Mouse (Mus musculus) left cerebral cortex, postnatal 36 days (tissue): ENCODE measurements around the gene Teddm1a. TPM values are rescaled to one million over a fixed set of nuclear protein-coding genes. Genes with fewer than 3 reads are reported as not detected.

ENCODE experiments used
- DNase-seq, 2 experiments: peaks; one replicate each; pipeline ENCODE4 v3.0.0; 2021 to 2022; ENCODE audit warnings: low spot score in 2 of 2, mixed read lengths in 1 of 2
- intact Hi-C: fragments of 180-260 bp; cut with DNase I; formaldehyde crosslinking; loops from one replicate; pipeline ENCODE4 v1.15.1; 2025
- total RNA-seq, 2 experiments: library from RNA; stranded (reverse); gene quantifications; 2 replicates each; pipeline ENCODE4 v1.2.3; 2021

The Teddm1a gene
- total RNA-seq, 2 experiments from 2014 or later = not detected

DNA sequence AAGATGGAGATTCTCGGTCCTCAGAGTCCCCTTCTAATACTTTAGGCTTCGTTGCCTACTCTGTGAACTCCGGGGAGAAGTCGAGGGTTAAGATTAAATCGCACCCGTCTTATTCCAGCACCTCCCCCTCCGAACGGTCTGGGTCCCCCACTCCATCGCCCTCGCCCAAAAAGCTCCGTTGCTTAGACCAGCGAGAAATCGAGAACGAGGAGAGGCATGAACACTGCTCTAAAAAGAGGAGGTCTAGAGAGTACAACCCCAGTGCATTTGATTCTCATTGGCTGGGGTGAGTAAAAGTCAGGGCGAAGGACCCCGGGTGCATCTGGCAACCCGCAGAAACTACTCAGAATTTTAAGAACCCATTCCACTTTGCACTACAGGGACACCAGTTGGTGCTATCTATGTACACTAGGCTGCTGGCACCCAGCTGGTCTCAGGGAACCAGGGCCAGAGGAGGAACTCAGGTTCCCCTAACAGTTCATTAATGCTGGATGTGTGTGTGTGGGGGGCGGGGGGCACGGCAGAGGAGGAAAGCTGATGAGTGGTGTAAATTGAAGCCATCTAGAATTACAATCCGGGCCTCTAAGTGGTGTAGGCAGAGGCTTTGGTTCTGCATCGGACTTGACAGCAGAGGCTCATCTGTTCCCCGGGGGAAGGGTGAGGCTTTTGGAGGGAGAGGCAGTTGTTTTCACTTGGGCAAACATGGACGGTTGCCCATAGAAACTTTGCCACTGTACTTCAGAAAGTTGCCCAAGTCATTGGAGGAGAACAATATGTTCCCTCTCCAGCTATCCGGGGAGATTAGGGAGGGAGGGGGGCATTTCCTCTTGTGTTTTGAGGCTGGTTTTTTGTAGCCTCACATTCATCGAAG lies 9.6 kb downstream of the Teddm1a start:
- DNase-seq = no peak
- intact Hi-C loops = no loop called here

DNA sequence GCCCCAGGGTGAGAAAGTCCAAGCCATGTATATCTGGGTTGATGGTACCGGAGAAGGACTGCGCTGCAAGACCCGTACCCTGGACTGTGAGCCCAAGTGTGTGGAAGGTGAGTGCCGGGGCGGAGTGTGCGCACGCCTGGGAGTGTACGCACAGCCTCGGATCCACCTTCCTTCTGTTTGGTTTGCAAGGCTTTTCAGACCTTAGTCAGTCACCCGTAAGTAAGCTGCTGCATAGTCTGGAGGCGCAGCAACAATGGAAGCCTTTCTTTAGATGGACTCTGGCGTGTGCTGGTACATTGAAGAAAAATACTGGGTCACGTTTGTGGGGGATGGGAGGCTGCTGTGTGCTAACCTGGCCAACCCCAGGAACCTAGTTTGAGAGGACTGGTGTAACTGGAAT lies 11.5 kb downstream of the Teddm1a start:
- intact Hi-C loops = no loop called here
- no peak for DNase-seq

DNA sequence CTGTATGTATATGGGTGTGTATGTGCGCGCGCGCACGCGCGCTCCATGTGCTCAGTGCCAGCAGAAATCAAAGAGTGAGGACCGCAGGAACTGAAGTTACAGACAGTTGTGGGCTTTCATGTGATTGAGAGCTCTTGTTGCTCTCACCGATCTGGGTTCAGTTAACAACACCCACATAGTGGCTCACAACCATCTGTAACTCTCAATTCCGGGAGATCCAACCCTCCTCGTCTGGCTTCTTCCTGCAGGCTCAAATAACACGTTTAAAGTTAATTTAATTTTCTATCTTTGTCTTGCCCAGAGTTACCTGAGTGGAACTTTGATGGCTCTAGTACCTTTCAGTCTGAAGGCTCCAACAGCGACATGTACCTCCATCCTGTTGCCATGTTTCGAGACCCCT lies 12.7 kb downstream of the Teddm1a start:
- DNase-seq = no peak
- intact Hi-C loops = no loop called here

DNA sequence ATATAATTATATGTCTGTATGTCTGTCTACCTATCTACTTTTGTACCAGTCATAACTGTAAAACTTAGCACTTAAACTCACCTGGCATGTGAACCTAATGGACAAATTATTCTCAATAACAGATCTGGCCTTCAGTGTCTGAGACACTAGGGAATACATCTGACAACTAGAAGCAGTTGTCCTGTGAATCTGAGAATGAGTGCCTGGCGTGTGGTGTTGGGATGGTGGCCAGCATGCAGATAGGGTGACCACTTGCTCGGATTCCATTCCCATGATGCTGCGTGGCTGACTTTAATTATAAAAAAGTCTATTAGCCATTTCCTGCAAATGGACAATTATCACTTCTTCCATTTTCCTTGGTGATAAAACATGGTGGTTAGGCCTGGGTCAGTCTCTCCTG lies 14.3 kb downstream of the Teddm1a start:
- no peak for DNase-seq

DNA sequence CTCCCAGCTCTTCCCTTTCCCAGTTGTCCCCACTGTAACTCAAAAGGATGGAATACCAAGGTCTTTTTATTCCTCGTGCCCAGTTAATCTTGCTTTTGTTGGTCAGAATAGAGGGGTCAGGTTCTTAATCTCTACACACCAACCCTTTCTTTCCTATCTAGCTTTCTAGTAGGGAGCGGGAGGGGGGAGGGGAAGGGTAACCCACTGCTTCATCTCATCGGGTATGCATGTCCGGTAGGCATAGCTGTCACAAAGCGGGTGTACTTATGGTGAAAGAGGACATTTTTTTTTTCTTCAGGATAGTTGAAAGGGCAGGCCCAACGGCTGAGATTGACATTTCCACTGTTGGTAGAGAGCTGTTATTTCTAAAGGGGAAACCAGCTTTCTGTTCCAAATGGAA lies 16.7 kb downstream of the Teddm1a start:
- DNase-seq = no peak
- intact Hi-C loops = no loop called here

More for the DNA sequence above, 14.3 kb downstream of the Teddm1a start:
- intact Hi-C loops = no loop called here

DNA sequence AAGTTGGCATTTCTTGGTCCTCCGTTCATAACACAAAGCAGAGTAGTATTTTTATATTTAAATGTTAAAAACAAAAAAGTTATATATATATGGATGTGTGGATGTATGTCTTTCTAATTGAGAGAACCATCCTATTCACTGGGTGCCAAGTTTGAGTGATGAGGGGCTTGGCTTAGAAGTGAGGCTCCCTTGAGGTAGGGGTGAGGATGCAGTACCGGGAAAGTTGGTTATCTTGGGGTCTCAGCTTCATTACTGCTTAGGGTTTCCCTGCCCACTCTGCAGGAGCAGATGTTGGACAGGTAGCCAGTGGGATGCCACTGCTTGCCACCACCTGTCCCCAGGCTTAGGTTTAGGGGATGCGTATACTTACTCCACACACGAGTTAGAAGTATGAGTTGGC lies 17.2 kb downstream of the Teddm1a start:
- intact Hi-C loops = no loop called here

DNA sequence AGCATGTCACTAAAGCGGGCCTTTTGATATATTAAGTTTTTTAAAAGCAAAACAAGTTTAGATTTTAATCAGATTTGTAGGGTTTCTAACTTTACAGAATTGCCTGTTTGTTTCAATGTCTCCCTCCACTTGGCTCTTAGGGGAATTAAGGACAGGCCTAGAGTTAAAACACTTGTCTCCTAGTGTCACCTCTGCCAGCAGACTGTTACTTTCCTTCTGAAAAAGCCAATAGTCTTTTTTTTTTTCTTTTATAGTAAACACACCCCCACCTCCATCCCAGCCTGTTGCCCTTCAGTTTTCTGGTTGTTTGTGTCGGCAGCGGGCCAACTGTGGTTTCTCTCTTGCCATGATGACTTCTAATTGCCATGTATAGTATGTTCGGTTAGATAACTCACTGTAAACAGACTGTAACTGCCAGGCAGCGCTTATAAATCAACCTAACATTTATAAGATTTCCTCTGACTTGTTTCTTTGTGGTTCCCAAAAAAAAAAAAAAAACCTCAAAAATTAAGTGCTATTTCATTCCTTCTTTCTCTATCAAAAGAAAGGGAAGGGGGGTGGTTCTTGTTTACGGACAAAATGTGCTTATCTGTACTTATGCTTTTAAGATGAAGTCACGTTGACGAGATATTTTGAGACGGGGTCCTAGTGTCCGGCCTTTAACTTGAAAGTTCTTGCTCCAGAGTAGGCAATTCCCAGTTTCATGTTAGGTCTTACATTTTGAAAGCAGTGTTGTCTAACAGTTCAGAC lies 17.8 kb downstream of the Teddm1a start:
- intact Hi-C loops = no loop called here
- DNase-seq = no peak

More for the DNA sequence above, 17.2 kb downstream of the Teddm1a start:
- no peak for DNase-seq

DNA sequence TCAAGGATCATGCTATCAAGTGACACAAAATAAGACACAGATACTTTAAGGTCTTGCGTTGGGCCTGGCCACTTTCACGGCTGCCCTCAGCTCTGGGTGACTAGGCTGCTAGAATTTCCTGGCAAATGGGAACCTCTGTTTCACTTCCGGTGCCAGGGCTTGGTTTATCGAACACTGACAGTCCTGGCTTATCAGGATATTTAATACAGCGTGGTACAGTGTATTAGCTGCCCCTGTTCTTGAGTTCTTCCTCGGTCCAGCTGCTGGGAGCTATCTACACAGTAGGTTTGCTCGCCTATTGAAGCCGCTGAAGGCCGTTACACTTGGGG lies 18.4 kb downstream of the Teddm1a start:
- DNase-seq = no peak
- intact Hi-C loops = no loop called here

DNA sequence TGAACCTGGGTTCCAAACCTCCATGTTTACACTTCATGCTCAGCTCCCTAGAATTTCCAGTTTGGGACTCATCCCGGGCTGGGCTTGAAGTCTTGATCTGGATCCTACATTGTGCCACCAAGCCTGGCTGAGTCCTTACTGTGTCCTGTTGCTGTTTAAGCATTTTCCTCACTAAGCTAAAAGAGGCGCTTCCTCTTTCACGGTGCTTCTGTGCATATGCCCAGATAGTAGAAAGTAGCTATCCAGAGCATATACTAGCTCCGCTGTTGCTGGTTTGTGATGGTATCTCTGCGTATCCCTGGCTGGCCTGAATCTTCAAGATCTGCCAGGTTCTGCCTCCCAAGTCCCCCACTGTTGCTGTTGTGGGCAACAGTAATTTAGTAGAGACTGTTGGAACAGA lies 18.9 kb downstream of the Teddm1a start:
- no peak for DNase-seq
- intact Hi-C loops = no loop called here

DNA sequence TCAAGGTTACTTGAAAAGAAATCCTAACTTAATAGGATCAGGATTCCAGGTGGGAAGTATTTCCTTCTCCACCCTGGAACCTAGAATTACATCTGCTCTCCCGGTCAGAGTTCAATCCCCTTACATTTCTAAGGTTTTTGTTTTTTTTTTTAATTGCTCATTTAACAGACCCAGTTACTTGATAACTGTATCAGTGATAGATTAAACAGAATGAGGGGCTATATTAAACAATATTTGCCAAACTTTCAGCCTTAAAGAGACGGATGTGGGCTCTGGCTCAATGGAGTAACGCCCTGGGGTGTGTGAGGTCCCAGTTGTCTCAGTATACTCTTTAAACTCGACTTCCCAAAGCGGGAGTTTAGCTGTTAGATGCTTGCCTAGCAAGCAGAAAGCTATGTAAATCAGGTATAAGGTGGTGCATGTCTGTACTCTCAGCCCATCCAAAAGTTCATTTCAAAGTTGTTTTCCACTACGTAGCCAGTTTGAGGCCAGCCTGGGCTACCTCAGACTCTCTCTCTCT lies 19.8 kb downstream of the Teddm1a start:
- DNase-seq = no peak
- intact Hi-C loops = no loop called here

DNA sequence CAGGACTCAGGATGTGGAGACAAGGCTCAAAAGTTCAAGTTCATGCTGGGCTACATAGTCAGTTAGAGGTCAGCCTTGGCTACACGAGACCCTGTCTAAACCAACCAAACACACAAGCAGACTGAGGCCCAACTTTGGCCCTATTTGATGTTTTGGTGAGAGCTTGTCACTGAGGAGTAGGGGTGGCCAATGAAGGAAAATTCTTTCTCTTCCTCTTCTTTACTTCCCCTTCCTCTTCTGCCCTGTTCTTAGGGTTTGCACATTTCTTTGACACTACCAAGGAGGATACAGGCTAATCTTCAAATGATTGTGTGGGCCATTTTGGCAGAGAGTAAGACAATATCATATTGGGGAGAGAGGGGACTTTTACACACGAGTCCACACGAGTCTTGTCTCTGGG lies 22.3 kb downstream of the Teddm1a start:
- no peak for DNase-seq
- intact Hi-C loops = no loop called here

DNA sequence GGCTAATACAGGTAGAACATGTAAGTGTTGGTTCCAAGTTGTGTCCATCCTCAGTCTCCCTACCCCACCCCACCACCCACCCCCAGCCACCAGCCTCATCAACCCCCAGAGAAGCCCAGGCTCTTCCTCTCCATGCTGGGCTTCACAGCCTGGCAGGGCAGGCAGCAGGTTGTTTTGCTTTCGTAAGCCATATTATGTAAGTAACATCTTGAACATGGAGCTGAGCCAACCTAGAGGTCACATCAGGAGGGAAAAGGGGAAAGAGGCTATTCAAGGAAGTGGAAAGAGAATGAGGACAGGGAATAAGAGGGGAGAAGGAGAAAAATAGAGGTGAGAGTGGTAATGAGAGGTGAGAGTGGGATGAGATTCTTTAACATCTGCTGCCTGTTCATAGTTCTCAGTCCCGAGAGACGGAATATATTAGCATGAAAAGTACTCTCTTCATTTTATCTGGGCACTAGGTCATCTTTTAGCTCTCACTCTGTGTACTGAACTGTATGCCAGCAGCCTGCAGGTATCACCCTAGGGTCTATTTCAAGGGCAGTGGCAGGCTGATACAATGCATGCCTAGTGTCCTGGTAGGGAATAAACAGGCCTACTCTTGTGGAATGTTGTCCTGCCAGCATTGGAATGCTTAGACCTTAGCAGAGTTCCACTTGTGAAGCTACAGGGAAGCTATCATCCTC lies 27.1 kb downstream of the Teddm1a start:
- DNase-seq = no peak
- intact Hi-C loops = no loop called here

DNA sequence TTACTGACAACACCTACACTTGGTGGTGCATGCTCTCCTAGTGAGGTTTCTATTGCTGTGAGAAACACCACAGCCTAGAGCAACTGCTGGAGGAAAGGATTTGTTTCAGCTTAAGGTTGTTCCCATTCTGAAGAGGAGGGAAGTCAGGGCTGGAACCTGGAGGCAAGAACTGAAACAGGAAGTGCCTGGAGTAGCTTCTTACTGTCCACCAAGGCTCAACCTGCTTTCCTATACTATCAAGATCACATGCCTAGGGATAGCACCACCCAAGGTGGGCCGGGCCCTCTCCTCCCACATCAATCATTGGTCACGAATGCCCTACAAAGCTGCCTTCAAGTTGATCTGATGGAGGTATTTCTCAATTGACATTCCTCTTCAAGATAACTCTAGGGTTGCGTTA lies 30.1 kb downstream of the Teddm1a start:
- no peak for DNase-seq
- intact Hi-C loops = no loop called here

DNA sequence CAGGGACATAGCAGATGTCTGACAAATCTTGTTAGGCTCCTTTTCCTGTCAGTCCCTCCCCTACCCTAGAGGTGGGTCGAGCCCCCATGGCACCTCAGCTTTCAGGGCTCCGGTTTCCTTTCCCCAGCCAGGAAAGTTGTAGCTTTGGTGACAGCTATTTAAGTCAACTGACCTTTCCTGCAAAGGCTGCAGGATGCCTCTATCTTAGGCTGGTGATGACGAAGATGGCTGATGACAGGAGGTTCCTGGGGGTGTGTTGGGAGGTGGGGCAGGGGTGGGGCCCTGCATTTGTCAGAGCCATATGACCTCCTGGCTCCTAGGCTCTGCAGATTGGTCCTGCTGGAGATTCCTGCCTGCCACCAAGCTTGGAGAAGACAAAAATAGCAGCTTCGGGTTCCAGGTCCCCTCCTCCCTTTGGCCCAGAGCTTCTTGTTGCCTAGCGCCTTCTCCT lies 31.1 kb downstream of the Teddm1a start:
- DNase-seq = no peak
- intact Hi-C loops = no loop called here

DNA sequence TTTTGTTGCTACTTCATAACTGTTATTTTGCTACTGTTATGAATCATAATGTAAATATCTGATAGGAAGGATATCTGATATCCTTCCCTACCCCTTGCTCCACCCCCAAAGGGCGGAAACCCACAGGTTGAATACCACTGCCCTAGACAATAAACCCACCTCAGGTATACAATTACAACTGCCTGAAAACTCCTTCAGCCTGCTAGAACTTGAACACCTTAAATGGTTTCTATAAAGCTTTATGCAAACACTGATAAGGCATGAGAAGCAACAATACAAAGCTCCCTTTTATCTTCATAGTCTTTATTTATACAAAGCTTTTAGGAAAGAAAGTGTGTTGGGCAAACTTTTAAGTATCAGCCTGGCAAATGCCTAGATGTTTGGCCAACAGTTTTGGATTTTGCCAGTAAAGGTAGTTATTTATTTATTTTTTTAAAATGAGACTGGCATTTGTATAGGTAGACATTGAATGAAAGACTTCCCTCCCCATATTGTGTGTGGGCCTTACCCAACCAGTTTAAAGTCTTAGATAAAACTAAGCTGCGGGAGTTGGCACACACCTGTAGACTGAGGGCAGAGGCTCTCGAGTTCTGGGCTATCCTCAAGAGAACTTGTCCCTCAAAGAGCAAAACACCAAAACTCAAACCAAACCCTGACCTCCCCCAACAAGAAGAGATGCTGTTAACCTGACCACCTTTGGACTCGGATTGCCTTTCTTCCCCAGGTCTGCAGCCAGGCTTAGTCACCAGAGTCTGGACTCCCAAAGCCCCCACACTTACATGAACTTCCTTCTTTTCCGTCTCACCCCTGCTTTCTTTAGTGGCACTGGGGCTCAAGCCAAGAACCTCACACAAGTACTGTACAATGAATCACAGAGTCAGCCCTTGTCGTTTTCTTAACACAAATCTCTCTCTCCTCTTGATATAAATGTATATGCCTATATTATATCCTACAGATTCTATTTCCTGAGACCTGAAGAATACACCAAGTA lies 33.1 kb downstream of the Teddm1a start:
- intact Hi-C loops = no loop called here
- no peak for DNase-seq

DNA sequence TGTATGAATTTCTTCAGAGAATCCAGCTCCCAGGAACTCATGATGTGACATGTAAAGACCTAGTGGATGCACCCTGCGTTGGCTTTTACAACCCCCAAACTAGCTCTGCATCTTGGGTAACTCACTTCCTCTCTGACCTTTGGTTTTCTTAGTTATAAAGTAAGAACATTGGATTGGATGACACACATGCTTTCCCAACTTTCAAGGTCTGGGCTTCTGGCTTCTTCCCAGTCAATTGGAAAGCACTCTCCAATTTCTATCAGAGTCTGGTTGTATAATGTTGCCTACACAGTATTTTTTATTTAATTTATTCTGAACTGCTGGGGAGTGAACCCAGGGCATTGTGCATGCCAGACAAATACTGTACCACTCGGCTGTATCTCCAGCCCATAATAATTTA lies 38.9 kb downstream of the Teddm1a start:
- DNase-seq = no peak
- intact Hi-C loops = no loop called here

DNA sequence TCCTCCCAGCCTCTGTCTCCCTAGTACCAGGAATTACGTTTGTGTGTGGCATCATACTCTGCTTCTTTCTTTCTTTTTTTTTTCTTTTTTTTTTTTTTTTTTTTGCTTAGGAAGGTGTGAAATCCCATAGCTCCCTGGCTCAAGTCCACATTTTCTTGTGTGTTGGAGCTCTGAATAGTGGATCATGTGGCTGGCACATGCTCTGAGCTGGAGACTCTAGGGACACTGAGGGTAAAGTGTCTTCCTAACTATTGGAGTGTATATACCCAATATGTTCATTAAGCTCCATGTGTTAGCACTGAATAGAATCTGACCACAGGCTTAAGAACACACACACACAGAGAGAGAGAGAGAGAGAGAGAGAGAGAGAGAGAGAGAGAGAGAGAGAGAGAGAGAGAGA lies 42.2 kb downstream of the Teddm1a start:
- intact Hi-C loops = no loop called here
- DNase-seq = no peak

DNA sequence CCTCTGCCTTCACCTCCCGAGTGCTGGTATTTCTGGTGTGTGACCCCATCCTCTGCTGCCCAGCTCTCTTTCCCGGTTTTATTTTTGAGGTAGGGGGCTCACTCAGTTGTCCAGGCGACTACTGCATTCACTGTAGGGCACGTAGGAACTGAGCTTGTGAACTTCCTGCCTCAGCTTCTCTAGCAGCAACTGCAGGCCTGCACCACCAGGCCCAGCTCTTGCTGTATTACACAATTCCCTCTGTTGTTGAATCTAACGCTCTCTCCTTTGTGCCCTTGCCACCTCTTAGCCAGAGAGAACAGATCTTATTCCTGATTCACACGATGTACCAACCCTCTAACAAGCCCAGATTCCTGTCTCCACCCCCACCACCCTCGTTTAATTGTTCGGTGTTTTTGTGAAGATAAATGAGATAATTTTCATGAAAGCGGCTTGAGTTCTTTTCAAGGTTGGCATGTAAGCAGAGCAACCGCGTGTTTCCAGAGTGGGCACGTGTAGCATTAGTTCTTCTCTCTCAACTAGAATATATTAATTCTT lies 44.4 kb downstream of the Teddm1a start:
- intact Hi-C loops = no loop called here
- DNase-seq = no peak

DNA sequence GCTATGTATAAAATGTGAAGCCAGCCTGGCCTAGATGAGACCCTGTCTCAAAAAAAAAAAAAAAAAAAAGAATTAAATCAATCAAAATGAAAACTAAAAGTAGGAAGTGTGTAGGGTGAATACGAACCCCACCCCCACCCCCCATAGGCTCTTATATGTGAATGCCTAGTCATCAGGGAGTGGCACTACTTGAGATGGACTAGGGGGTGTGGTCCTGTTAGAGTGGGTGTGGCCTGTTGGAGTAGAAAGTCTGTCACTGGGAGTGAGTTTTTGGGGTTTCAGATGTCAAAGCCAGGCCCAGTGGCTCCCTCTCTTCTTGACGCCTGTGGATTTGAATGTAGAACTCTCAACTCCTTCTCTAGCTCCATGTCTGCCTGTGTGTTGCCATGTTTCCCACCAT lies 45.5 kb downstream of the Teddm1a start:
- intact Hi-C loops = no loop called here
- no peak for DNase-seq
